Mouse (Mus musculus) forebrain, embryonic 10.5 days (tissue): Measurements from ENCODE around the gene Faap24. TPM values are rescaled to one million over a fixed set of nuclear protein-coding genes. Genes with fewer than 3 reads are reported as not detected.

Experiments
- DNase-seq: peaks from one replicate; pipeline ENCODE4 v3.0.0-alpha.2; 2017; ENCODE audit warnings: low spot score; ENCODE audit errors: extremely low spot score
- H3K27ac ChIP-seq: fragments of 300-500 bp; sonication (generic); 2 replicates; pipeline ENCODE4 v1.5.1; 2016; ENCODE audit warnings: mild to moderate bottlenecking
- H3K27me3 ChIP-seq: fragments of 300-500 bp; sonication (generic); 2 replicates; pipeline ENCODE4 v1.6.1; 2016; ENCODE audit warnings: mild to moderate bottlenecking; ENCODE audit not compliant: poor library complexity, severe bottlenecking
- H3K36me3 ChIP-seq: fragments of 300-500 bp; sonication (generic); replicated peaks from 2 replicates; pipeline ENCODE4 v1.6.1; 2016; ENCODE audit warnings: mild to moderate bottlenecking, moderate library complexity
- H3K4me1 ChIP-seq: fragments of 300-500 bp; sonication (generic); 2 replicates; pipeline ENCODE4 v1.6.1; 2016
- H3K4me3 ChIP-seq: fragments of 300-500 bp; sonication (generic); 2 replicates; pipeline ENCODE4 v1.5.1; 2016; ENCODE audit warnings: mild to moderate bottlenecking, moderate library complexity
- H3K9me3 ChIP-seq: fragments of 300-500 bp; sonication (generic); 2 replicates; pipeline ENCODE4 v1.6.1; 2016; ENCODE audit warnings: mild to moderate bottlenecking, moderate library complexity
- WGBS: fragments of 180-500 bp; shearing (Covaris S2); methylation state at CpG from one replicate; pipeline ENCODE4 v1.1.7; 2016; 5-methylcytosine and 5-hydroxymethylcytosine counted together
- polyA plus RNA-seq: library from polyadenylated mRNA; unstranded; fragments of >200 nt; fragmentation: Nextera tagmentation; extraction: Ambion mirVana; gene quantifications from 2 replicates; pipeline ENCODE4 v1.2.1, GENCODE M21; 2016

The Faap24 gene
- polyA plus RNA-seq = 28.4 and 29.3 TPM in 2 replicates

- Histone ChIP-seq H3K27ac (peak within 1 kb of the TSS; percentile 88), H3K4me3 (peak within 1 kb of the TSS; percentile 75), H3K36me3 (peaks cover 66% of the 10 kb centered on the region), H3K4me1 (peaks cover 25% of the 10 kb centered on the region), H3K9me3 (no peaks in the 10 kb centered on the region), H3K27me3 (no peaks in the 10 kb centered on the region)
- under 1% methylated on average over 28 of the region's 28 CpGs for WGBS
- peak; percentile 99 for DNase-seq
Observed at GRCm38 (mm10) chr7:35396542-35397168, at the start of gene Faap24, which contains the start of gene Cep89. Faap24 (minus strand) TSS chr7:35396836. Cep89 (plus strand) TSS chr7:35397035.

GRCm38 (mm10) chr7:35435266-35435665 is 38.6 kb upstream of the Faap24 start:
- WGBS = 77% methylated on average over 9 of the region's 9 CpGs

GRCm38 (mm10) chr7:35428146-35428545 is 31.5 kb upstream of the Faap24 start:
- Histone ChIP-seq H3K9me3 (no peaks in the 10 kb centered on the region), H3K4me3 (no peak overlapping the region), H3K36me3 (peaks cover 90% of the 10 kb centered on the region), H3K27me3 (no peaks in the 10 kb centered on the region), H3K27ac (no peak overlapping the region), H3K4me1 (no peaks in the 10 kb centered on the region)
- no peak for DNase-seq
- 90% methylated on average over 10 of the region's 10 CpGs for WGBS

More at GRCm38 (mm10) chr7:35435266-35435665, 38.6 kb upstream of the Faap24 start:
- Histone ChIP-seq H3K36me3 (peaks cover 96% of the 10 kb centered on the region), H3K27me3 (no peaks in the 10 kb centered on the region), H3K4me3 (no peak overlapping the region), H3K27ac (no peak overlapping the region), H3K9me3 (no peaks in the 10 kb centered on the region), H3K4me1 (peaks cover 11% of the 10 kb centered on the region)
- no peak for DNase-seq

- DNase-seq = no peak
- Histone ChIP-seq H3K36me3 (peaks cover 91% of the 10 kb centered on the region), H3K4me1 (no peaks in the 10 kb centered on the region), H3K27me3 (no peaks in the 10 kb centered on the region), H3K27ac (no peak overlapping the region), H3K4me3 (no peak overlapping the region), H3K9me3 (no peaks in the 10 kb centered on the region)
- 94% methylated on average over 10 of the region's 10 CpGs for WGBS
Observed at GRCm38 (mm10) chr7:35423071-35423470, 26.4 kb upstream of the Faap24 start.

- Histone ChIP-seq H3K4me3 (no peak overlapping the region), H3K27ac (no peak overlapping the region), H3K4me1 (no peaks in the 10 kb centered on the region), H3K27me3 (no peaks in the 10 kb centered on the region), H3K9me3 (no peaks in the 10 kb centered on the region), H3K36me3 (peaks cover 99% of the 10 kb centered on the region)
- 88% methylated on average over 5 of the region's 5 CpGs for WGBS
- no peak for DNase-seq
Observed at GRCm38 (mm10) chr7:35416654-35416948, 20.0 kb upstream of the Faap24 start.

- peaks cover 99% of the 10 kb centered on the region for H3K36me3 ChIP-seq
- no peak overlapping the region for H3K27ac ChIP-seq
- 85% methylated on average over 9 of the region's 9 CpGs for WGBS
- H3K4me1 ChIP-seq = no peaks in the 10 kb centered on the region
- H3K27me3 ChIP-seq = no peaks in the 10 kb centered on the region
- H3K4me3 ChIP-seq = no peak overlapping the region
- DNase-seq = no peak
- no peaks in the 10 kb centered on the region for H3K9me3 ChIP-seq
Observed at GRCm38 (mm10) chr7:35415801-35416653, 19.4 kb upstream of the Faap24 start.

GRCm38 (mm10) chr7:35415226-35415625 is 18.6 kb upstream of the Faap24 start:
- Histone ChIP-seq H3K27ac (no peak overlapping the region), H3K27me3 (no peaks in the 10 kb centered on the region), H3K36me3 (peaks cover 99% of the 10 kb centered on the region), H3K4me1 (no peaks in the 10 kb centered on the region), H3K9me3 (no peaks in the 10 kb centered on the region), H3K4me3 (no peak overlapping the region)
- WGBS = 74% methylated on average over 5 of the region's 5 CpGs
- DNase-seq = no peak

GRCm38 (mm10) chr7:35401169-35401568 is 4.5 kb upstream of the Faap24 start:
- Histone ChIP-seq H3K4me3 (no peak overlapping the region), H3K27ac (no peak overlapping the region), H3K4me1 (peaks cover 13% of the 10 kb centered on the region), H3K9me3 (no peaks in the 10 kb centered on the region), H3K36me3 (peaks cover 78% of the 10 kb centered on the region), H3K27me3 (no peaks in the 10 kb centered on the region)
- WGBS = 78% methylated on average over 4 of the region's 4 CpGs
- DNase-seq = no peak

GRCm38 (mm10) chr7:35395734-35396456 is 741 bp downstream of the Faap24 start:
- Histone ChIP-seq H3K9me3 (no peaks in the 10 kb centered on the region), H3K4me3 (peak overlapping the region; percentile 75), H3K36me3 (peaks cover 66% of the 10 kb centered on the region), H3K27ac (peak overlapping the region; percentile 88), H3K27me3 (no peaks in the 10 kb centered on the region), H3K4me1 (peaks cover 25% of the 10 kb centered on the region)
- no peak for DNase-seq
- 16% methylated on average over 17 of the region's 17 CpGs for whole genome bisulfite sequencing

- Histone ChIP-seq H3K27me3 (no peaks in the 10 kb centered on the region), H3K9me3 (no peaks in the 10 kb centered on the region), H3K4me3 (no peak overlapping the region), H3K36me3 (peaks cover 42% of the 10 kb centered on the region), H3K27ac (no peak overlapping the region), H3K4me1 (peaks cover 20% of the 10 kb centered on the region)
- no peak for DNase-seq
- WGBS = 71% methylated on average over 5 of the region's 5 CpGs
Observed at GRCm38 (mm10) chr7:35392935-35393334, 3.7 kb downstream of the Faap24 start.

GRCm38 (mm10) chr7:35388694-35389093 is 7.9 kb downstream of the Faap24 start:
- no peaks in the 10 kb centered on the region for H3K4me1 ChIP-seq
- no peak overlapping the region for H3K27ac ChIP-seq
- no peaks in the 10 kb centered on the region for H3K27me3 ChIP-seq
- H3K36me3 ChIP-seq = peaks cover 32% of the 10 kb centered on the region
- no peak for DNase-seq
- no peaks in the 10 kb centered on the region for H3K9me3 ChIP-seq
- no peak overlapping the region for H3K4me3 ChIP-seq
- WGBS = 75% methylated on average over 6 of the region's 6 CpGs

GRCm38 (mm10) chr7:35386525-35386952 is 10.1 kb downstream of the Faap24 start:
- no peaks in the 10 kb centered on the region for H3K9me3 ChIP-seq
- 0 out of 2 replicates have a peak, but pooled peaks cover 3% of the 10 kb centered on the region for H3K4me1 ChIP-seq
- H3K27me3 ChIP-seq = no peaks in the 10 kb centered on the region
- 63% methylated on average over 6 of the region's 6 CpGs for WGBS
- H3K36me3 ChIP-seq = peaks cover 12% of the 10 kb centered on the region; the same call in 1 of the 2 replicates
- no peak for DNase-seq
- no peak overlapping the region for H3K4me3 ChIP-seq
- H3K27ac ChIP-seq = no peak overlapping the region
